Mouse (Mus musculus) embryonic facial prominence, embryonic 10.5 days (tissue): ENCODE measurements around the gene Pde7b. TPM values are rescaled to one million over a fixed set of nuclear protein-coding genes. Genes with fewer than 3 reads are reported as not detected.

Experiments used
- DNase-seq: peaks from one replicate; pipeline ENCODE4 v3.0.0-alpha.2; 2017; ENCODE audit warnings: low spot score
- H3K27ac ChIP-seq: fragments of 300-500 bp; sonication (generic); replicated peaks from 2 replicates; pipeline ENCODE4 v1.5.1; 2016; ENCODE audit warnings: mild to moderate bottlenecking
- H3K27me3 ChIP-seq: fragments of 300-500 bp; sonication (generic); replicated peaks from 2 replicates; pipeline ENCODE4 v1.6.1; 2016; ENCODE audit warnings: low read depth, mild to moderate bottlenecking; ENCODE audit not compliant: poor library complexity, severe bottlenecking
- H3K36me3 ChIP-seq: fragments of 300-500 bp; sonication (generic); replicated peaks from 2 replicates; pipeline ENCODE4 v1.6.1; 2016; ENCODE audit warnings: mild to moderate bottlenecking, moderate library complexity
- H3K4me1 ChIP-seq: fragments of 300-500 bp; sonication (generic); 2 replicates; pipeline ENCODE4 v1.6.1; 2016
- H3K4me3 ChIP-seq: fragments of 300-500 bp; sonication (generic); 2 replicates; pipeline ENCODE4 v1.5.1; 2016; ENCODE audit warnings: mild to moderate bottlenecking, moderate library complexity
- H3K9me3 ChIP-seq: fragments of 300-500 bp; sonication (generic); 2 replicates; pipeline ENCODE4 v1.6.1; 2016; ENCODE audit warnings: mild to moderate bottlenecking
- WGBS: fragments of 180-500 bp; shearing (Covaris S2); methylation state at CpG from one replicate; pipeline ENCODE4 v1.1.7; 2016; 5-methylcytosine and 5-hydroxymethylcytosine counted together
- polyA plus RNA-seq: library from polyadenylated mRNA; unstranded; fragments of >200 nt; fragmentation: Nextera tagmentation; extraction: Ambion mirVana; gene quantifications from 2 replicates; pipeline ENCODE4 v1.2.1, GENCODE M21; 2016

Gene Pde7b
- polyA plus RNA-seq, 1 experiment from 2014 or later = 2.8 TPM

DNA sequence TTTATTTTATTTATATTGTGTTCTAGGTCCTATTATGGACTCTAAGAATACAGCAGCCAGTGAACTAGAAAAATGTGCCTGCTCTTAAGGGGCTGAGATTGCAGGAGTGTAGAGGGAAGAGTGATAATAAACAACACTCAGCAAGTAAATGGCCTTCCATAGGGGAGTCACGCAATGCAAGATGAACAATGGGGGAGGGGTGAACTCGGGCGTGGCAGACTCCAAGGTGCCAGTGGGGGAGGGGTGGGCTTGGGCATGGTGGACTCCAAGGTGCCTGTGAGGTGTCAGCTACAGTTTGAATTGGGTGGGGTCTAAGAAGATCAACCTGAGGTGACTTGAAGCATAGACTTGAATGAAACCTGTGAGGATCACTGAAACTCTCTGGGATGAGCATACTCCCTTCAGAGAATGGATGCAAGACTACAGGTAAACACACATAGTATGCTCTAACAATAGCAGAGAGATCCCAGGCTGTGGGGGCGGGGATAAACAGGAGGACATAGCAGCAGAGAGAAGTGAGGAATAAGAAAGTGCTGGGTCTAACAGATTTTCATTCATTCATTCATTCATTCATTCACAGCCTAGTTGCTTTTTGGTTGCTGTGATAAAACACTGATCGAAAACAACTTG lies 230.9 kb downstream of the Pde7b start:
- DNase-seq = no peak

DNA sequence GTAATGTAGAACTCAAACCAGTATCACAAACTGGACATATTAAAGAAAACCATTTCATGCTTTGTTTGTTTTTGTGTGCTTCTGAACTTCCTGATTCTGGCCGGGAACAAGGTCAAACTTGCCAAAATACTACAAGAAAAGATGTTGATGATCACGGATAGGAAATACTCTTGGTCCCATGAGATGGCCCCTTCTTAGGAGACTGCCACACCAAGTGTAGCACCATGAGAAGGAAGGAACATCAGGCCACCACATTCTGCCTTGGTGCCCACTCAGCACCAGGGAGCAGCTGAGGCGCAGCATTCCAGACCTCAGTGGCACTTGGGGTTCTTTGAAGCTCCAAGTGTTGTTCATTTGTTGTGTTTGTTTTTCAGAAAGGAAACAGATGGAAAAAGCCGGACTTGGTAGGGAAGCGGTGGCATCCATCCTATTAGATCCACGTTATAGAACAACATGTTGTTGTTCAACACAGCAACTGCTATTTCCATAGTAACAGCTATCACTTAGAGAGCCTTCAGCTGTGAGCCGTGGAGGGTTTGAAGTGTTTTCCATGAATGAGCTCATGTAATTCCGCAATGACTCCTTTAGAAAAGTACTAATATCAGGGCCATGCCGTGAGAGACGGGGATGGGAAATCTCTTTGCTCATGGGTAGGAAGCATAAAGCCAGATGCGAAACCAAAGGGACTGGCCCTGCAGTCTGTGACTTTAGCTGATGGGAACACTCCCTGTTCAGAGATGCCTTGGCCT lies 232.5 kb downstream of the Pde7b start:
- Histone ChIP-seq H3K4me1 (peaks cover 26% of the 10 kb centered on the region), H3K9me3 (no peaks in the 10 kb centered on the region), H3K4me3 (no peak overlapping the region), H3K27ac (0 out of 2 replicates have a peak overlapping the region, but pooled peaks have one; percentile 4), H3K36me3 (no peaks in the 10 kb centered on the region), H3K27me3 (no peaks in the 10 kb centered on the region)
- DNase-seq = no peak
- WGBS = 51% methylated on average over 11 of the region's 11 CpGs

More for the DNA sequence above, 230.9 kb downstream of the Pde7b start:
- H3K36me3 ChIP-seq = no peaks in the 10 kb centered on the region
- no peaks in the 10 kb centered on the region for H3K9me3 ChIP-seq
- peaks cover 20% of the 10 kb centered on the region for H3K4me1 ChIP-seq
- H3K4me3 ChIP-seq = no peak overlapping the region
- no peak overlapping the region for H3K27ac ChIP-seq
- 81% methylated on average over 5 of the region's 5 CpGs for WGBS
- no peaks in the 10 kb centered on the region for H3K27me3 ChIP-seq

GRCm38 (mm10) chr10:20490775-20491174 lies 234.1 kb downstream of the Pde7b start:
- DNase-seq = peak; percentile 22
- Histone ChIP-seq H3K27me3 (no peaks in the 10 kb centered on the region), H3K4me1 (peaks cover 36% of the 10 kb centered on the region), H3K36me3 (no peaks in the 10 kb centered on the region), H3K27ac (no peak overlapping the region), H3K4me3 (no peak overlapping the region), H3K9me3 (no peaks in the 10 kb centered on the region)
- 54% methylated on average over 1 of the region's 1 CpGs for WGBS

GRCm38 (mm10) chr10:20490281-20490680 lies 234.6 kb downstream of the Pde7b start:
- Histone ChIP-seq H3K9me3 (no peaks in the 10 kb centered on the region), H3K27me3 (no peaks in the 10 kb centered on the region), H3K36me3 (no peaks in the 10 kb centered on the region), H3K4me1 (peaks cover 36% of the 10 kb centered on the region), H3K4me3 (no peak overlapping the region), H3K27ac (no peak overlapping the region)
- no peak for DNase-seq
- 60% methylated on average over 8 of the region's 8 CpGs for WGBS

GRCm38 (mm10) chr10:20486461-20487253 lies 238.2 kb downstream of the Pde7b start:
- 79% methylated on average over 19 of the region's 19 CpGs for WGBS
- Histone ChIP-seq H3K27me3 (no peaks in the 10 kb centered on the region), H3K9me3 (no peaks in the 10 kb centered on the region), H3K4me1 (peaks cover 30% of the 10 kb centered on the region), H3K27ac (0 out of 2 replicates have a peak overlapping the region, but pooled peaks have one; percentile 40), H3K36me3 (no peaks in the 10 kb centered on the region), H3K4me3 (no peak overlapping the region)
- DNase-seq = peak; percentile 16

DNA sequence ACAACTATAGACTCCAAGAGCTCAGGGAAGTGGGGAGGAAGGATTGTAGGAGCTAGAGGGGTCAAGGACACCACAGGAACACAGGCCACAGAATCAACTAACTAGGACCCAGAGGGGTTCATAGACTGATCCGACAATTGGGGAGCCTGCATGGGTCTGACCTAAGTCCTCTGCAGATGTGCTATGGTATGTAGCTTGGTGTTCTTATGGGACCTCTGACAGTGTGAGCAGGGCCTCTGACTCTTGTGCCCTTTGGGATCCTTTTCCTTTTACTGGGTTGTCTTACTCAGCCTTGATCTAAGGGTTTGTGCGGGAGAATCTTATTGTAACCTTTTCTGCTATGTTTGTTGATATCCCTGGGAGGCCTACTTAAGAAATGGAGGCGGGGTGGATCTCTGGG lies 239.1 kb downstream of the Pde7b start:
- Histone ChIP-seq H3K4me3 (no peak overlapping the region), H3K36me3 (no peaks in the 10 kb centered on the region), H3K4me1 (peaks cover 31% of the 10 kb centered on the region), H3K9me3 (no peaks in the 10 kb centered on the region), H3K27me3 (no peaks in the 10 kb centered on the region), H3K27ac (no peak overlapping the region)
- no peak for DNase-seq
- WGBS = 75% methylated on average over 3 of the region's 3 CpGs

DNA sequence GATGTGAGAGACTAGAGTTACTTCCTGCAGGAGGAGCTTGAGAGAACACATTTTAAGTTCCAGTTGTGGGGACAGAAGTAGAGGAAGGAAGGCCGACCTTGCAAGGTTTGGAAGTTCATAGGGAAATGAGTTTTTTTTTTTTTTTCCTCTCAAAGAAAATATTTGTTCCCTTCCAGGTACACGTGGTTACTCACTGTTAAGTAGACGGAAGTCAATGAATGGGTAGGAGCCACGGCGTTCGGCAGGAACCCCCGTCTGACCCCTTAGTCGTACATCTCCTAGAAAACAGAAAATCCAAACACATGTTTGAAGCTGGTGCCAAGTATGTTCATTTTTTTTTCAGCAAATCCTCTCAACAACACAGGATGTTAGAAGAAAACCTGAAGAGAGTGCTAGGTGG lies 245.4 kb downstream of the Pde7b start:
- DNase-seq = no peak
- Histone ChIP-seq H3K4me3 (no peak overlapping the region), H3K27me3 (no peaks in the 10 kb centered on the region), H3K36me3 (no peaks in the 10 kb centered on the region), H3K27ac (no peak overlapping the region), H3K4me1 (peaks cover 10% of the 10 kb centered on the region), H3K9me3 (no peaks in the 10 kb centered on the region)
- WGBS = 87% methylated on average over 8 of the region's 8 CpGs

DNA sequence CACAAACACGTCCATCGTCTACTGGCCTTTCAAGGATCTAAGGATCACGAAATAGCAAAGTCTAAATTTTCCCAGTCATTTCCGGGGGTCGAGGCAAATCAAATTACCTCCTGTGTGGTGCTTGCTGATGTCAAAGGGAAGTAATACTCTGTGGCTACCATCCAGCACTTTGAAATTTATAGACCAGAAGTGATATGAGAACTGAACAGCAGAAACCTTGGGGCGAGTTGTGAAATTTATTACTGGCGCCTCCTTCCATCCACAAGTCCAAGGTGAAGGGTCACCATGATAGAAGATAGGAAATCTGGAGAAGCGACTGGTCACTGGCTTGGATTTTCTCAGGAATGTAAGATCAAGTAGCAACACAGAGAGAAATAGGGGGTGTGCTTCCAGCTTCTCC lies 246.4 kb downstream of the Pde7b start:
- Histone ChIP-seq H3K9me3 (no peaks in the 10 kb centered on the region), H3K27me3 (no peaks in the 10 kb centered on the region), H3K4me1 (peaks cover 10% of the 10 kb centered on the region), H3K4me3 (no peak overlapping the region), H3K36me3 (no peaks in the 10 kb centered on the region), H3K27ac (no peak overlapping the region)
- 84% methylated on average over 8 of the region's 8 CpGs for WGBS
- no peak for DNase-seq

GRCm38 (mm10) chr10:20474831-20475230 lies 250.0 kb downstream of the Pde7b start:
- Histone ChIP-seq H3K9me3 (no peaks in the 10 kb centered on the region), H3K27ac (no peak overlapping the region; the same call in 1 of the 2 replicates), H3K36me3 (no peaks in the 10 kb centered on the region), H3K4me1 (peaks cover 3% of the 10 kb centered on the region; the same call in 1 of the 2 replicates), H3K4me3 (no peak overlapping the region), H3K27me3 (no peaks in the 10 kb centered on the region)
- no peak for DNase-seq
- 39% methylated on average over 7 of the region's 7 CpGs for WGBS

DNA sequence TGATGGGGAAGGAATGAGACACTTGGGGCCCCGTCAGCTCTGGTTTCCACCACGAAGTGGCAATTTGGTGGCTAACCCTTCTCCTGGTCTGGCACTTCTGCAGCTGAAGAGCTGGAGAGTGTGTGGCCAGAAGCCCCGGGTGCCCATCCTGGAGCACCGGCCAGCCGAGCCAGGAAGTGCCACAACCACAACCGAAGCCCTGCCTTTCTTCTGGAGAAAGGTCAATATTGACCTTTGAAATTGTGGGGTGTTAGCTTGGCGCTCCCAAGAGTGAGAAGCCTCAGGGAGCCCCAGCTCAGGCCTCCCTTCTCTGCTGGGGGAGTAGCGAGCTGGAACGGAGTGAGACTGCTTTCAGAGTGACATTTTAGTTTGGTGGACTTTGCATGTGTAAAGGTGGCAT lies 250.8 kb downstream of the Pde7b start:
- Histone ChIP-seq H3K27ac (no peak overlapping the region; the same call in 1 of the 2 replicates), H3K27me3 (no peaks in the 10 kb centered on the region), H3K4me1 (peaks cover 3% of the 10 kb centered on the region; the same call in 1 of the 2 replicates), H3K9me3 (no peaks in the 10 kb centered on the region), H3K4me3 (no peak overlapping the region), H3K36me3 (no peaks in the 10 kb centered on the region)
- DNase-seq = no peak
- 71% methylated on average over 9 of the region's 9 CpGs for WGBS

- Histone ChIP-seq H3K4me3 (no peak overlapping the region), H3K36me3 (no peaks in the 10 kb centered on the region), H3K27me3 (no peaks in the 10 kb centered on the region), H3K9me3 (no peaks in the 10 kb centered on the region), H3K4me1 (peaks cover 3% of the 10 kb centered on the region; the same call in 1 of the 2 replicates), H3K27ac (no peak overlapping the region)
- 90% methylated on average over 5 of the region's 5 CpGs for WGBS
- DNase-seq = no peak
Measured at GRCm38 (mm10) chr10:20473505-20473904, 251.4 kb downstream of the Pde7b start.

- H3K36me3 ChIP-seq = no peaks in the 10 kb centered on the region
- no peaks in the 10 kb centered on the region for H3K9me3 ChIP-seq
- H3K4me1 ChIP-seq = peaks cover 3% of the 10 kb centered on the region; the same call in 1 of the 2 replicates
- no peak for DNase-seq
- 89% methylated on average over 8 of the region's 8 CpGs for WGBS
- no peak overlapping the region for H3K4me3 ChIP-seq
- H3K27me3 ChIP-seq = no peaks in the 10 kb centered on the region
- H3K27ac ChIP-seq = no peak overlapping the region
Measured at GRCm38 (mm10) chr10:20472007-20472406, 252.9 kb downstream of the Pde7b start.
